Mouse (Mus musculus) hindbrain, postnatal 0 days (tissue): ENCODE measurements around the gene Slc25a34. TPM values are rescaled to one million over a fixed set of nuclear protein-coding genes. Genes with fewer than 3 reads are reported as not detected.

Source experiments
- ATAC-seq: fragments of 200-750 bp; cut with Nextera tagmentation; 2 replicates; pipeline ENCODE4 v1.8.0; 2017; ENCODE audit warnings: mild to moderate bottlenecking, moderate TSS enrichment, moderate library complexity
- DNase-seq: peaks from one replicate; pipeline ENCODE4 v3.0.0-alpha.2; 2015; ENCODE audit warnings: low spot score
- H3K27ac ChIP-seq: fragments of 300-500 bp; sonication (generic); 2 replicates; pipeline ENCODE4 v1.5.1; 2014; ENCODE audit warnings: mild to moderate bottlenecking
- H3K27me3 ChIP-seq: fragments of 300-500 bp; sonication (generic); 2 replicates; pipeline ENCODE4 v1.6.1; 2014; ENCODE audit warnings: low read length, mixed read lengths; ENCODE audit not compliant: insufficient read depth
- H3K36me3 ChIP-seq: fragments of 300-500 bp; sonication (generic); 2 replicates; pipeline ENCODE4 v1.6.1; 2014; ENCODE audit warnings: low read length, mixed read lengths; ENCODE audit not compliant: insufficient read depth
- H3K4me1 ChIP-seq: fragments of 300-500 bp; sonication (generic); 2 replicates; pipeline ENCODE4 v1.6.1; 2014; ENCODE audit warnings: antibody characterized with exemption, low read length, mixed read lengths; ENCODE audit not compliant: insufficient read depth
- H3K4me2 ChIP-seq: fragments of 300-500 bp; sonication (generic); 2 replicates; pipeline ENCODE4 v1.6.1; 2014; ENCODE audit warnings: low read depth, mild to moderate bottlenecking, low read length, moderate library complexity, mixed read lengths
- H3K4me3 ChIP-seq: fragments of 300-500 bp; sonication (generic); 2 replicates; pipeline ENCODE4 v1.5.1; 2014; ENCODE audit warnings: low read length
- H3K9ac ChIP-seq: fragments of 300-500 bp; sonication (generic); replicated peaks from 2 replicates; pipeline ENCODE4 v1.6.1; 2014; ENCODE audit warnings: mild to moderate bottlenecking, low read length, moderate library complexity, mixed read lengths
- H3K9me3 ChIP-seq: fragments of 300-500 bp; sonication (generic); 2 replicates; pipeline ENCODE4 v1.6.1; 2016; ENCODE audit warnings: low read length, mixed read lengths
- CTCF ChIP-seq: IDR thresholded peaks from 2 replicates; pipeline ENCODE4 v1.5.1; 2016; ENCODE audit warnings: antibody characterized with exemption, control low read depth, low read depth
- WGBS: fragments of 180-500 bp; shearing (Covaris S2); extraction: QIAGEN DNeasy Blood & Tissue Kit; methylation state at CpG from one replicate; pipeline ENCODE4 v1.1.7; 2014; 5-methylcytosine and 5-hydroxymethylcytosine counted together
- polyA plus RNA-seq: library from polyadenylated mRNA; unstranded; fragments of >200 nt; fragmentation: Nextera tagmentation; extraction: Ambion mirVana; gene quantifications from 2 replicates; pipeline ENCODE4 v1.2.1, GENCODE M21; 2015
- total RNA-seq: library from RNA; depleted of rRNA; stranded (reverse); fragments of >200 nt; gene quantifications from 2 replicates; pipeline ENCODE4 v1.2.3, GENCODE M21; 2014

Gene Slc25a34
- total and polyA plus RNA-seq, 2 experiments from 2014 or later, result 3.6 to 18.1 TPM

DNA sequence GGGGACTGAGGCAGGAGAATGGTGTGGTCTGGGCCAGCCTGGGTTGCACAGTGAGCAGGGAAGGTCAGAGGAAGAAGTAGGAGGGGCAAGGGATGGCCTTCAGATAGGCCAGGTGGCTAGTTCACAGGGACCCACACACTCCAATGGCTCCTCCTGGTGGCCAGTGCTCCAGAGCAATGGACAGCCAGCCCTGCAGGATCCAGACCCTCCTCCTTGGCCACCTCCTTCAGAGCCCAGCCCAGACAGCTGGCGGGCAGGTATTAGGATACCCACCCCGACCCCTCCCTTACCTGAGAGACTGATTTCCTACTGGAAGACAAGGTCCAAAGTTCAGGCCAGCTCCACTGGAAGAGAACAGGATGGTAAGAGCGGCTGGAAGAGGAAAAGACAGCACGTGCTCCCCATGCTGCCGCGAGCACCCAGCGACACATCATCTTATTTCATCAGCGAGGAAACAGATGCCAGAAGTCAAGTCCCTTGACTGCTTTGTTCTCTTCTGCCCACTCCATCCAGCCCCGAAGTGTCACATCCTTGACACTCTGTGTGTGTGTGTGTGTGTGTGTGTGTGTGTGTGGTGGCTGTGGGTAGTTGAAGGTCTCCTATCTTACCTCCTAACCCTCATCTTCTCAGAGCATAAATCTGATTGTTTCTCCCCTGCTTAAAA, 27.9 kb downstream of the Slc25a34 start:
- WGBS, result 80% methylated on average over 9 of the region's 9 CpGs
- H3K9ac ChIP-seq, result no peak overlapping the region
- DNase-seq (no peak), ATAC-seq (no peak)
- no peaks in the 10 kb centered on the region for H3K27me3 ChIP-seq
- H3K9me3 ChIP-seq, result no peaks in the 10 kb centered on the region
- no peaks in the 10 kb centered on the region for H3K4me1 ChIP-seq
- H3K4me2 ChIP-seq, result no peak overlapping the region
- H3K36me3 ChIP-seq, result no peaks in the 10 kb centered on the region
- H3K4me3 ChIP-seq, result no peak overlapping the region
- TF ChIP-seq CTCF, result peak; percentile 39
- no peak overlapping the region for H3K27ac ChIP-seq

DNA sequence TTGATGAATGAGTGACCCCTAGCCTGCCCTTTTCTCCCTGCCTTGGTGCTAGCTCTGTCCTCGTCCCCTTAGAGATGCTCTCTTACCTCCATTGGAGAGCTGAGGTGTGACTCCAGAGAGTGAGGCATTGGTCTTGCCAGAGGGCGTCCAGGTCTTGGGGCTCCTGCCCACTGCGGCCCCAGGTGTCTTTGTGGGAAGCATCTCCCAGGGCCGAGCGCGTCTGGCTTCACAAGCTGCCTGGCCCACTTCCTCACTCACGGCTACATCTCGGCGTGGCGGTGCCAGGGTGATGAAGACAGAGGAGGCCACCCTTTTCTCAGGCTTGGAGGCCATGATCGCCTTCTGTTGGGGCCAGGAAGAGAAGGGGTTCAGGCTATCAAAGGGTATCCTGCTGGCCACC, 28.5 kb downstream of the Slc25a34 start:
- no peak overlapping the region for H3K4me2 ChIP-seq
- H3K4me3 ChIP-seq, result no peak overlapping the region
- no peak overlapping the region for H3K9ac ChIP-seq
- H3K36me3 ChIP-seq, result no peaks in the 10 kb centered on the region
- H3K27ac ChIP-seq, result no peak overlapping the region
- no peaks in the 10 kb centered on the region for H3K9me3 ChIP-seq
- no peak for TF ChIP-seq CTCF
- ATAC-seq (no peak), DNase-seq (no peak)
- H3K27me3 ChIP-seq, result no peaks in the 10 kb centered on the region
- no peaks in the 10 kb centered on the region for H3K4me1 ChIP-seq
- 94% methylated on average over 11 of the region's 11 CpGs for WGBS

DNA sequence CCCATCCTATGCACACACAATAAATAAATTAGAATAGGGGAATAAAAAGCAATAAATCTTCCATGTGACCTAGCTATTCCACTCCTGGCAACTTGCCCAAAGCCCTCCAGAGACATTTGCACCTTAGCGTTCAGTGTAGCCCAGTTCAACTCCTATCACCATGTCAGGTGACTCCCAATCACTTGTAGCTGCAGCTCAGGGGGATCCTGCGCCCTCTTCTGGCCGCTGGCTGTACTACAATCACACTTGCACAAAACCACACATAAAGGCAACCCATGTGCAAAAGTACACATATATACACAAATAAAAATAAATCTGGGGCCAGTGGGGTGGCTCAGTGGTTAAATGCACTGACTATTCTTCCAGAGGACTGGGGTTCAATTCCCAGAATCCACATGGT, 32.1 kb downstream of the Slc25a34 start:
- Histone ChIP-seq H3K27ac (no peak overlapping the region), H3K9me3 (no peaks in the 10 kb centered on the region), H3K27me3 (no peaks in the 10 kb centered on the region), H3K4me2 (no peak overlapping the region), H3K9ac (no peak overlapping the region), H3K36me3 (no peaks in the 10 kb centered on the region), H3K4me1 (no peaks in the 10 kb centered on the region), H3K4me3 (no peak overlapping the region)
- no peak for ATAC-seq
- peak; percentile 80 for TF ChIP-seq CTCF
- DNase-seq, result peak; percentile 39
- 22% methylated on average over 3 of the region's 3 CpGs for WGBS

DNA sequence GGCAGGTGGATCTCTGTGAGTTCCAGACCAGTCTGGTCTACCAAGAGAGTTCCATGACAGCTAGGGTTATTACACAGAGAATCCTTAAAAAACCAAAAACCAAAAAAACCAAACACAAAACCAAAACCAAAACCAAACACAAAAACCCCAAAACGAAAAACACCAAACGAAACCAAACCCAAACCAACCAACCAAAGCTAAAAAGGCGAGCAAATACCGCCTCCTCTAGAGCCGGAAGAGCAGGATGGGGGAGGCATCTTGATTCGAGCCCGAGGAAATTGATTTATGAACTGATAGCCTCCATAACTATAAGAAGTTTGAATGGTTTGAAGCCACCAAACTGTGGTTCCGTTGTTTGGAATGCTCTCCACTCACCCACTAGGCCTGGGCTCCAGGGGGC, 39.7 kb downstream of the Slc25a34 start:
- no peaks in the 10 kb centered on the region for H3K9me3 ChIP-seq

DNA sequence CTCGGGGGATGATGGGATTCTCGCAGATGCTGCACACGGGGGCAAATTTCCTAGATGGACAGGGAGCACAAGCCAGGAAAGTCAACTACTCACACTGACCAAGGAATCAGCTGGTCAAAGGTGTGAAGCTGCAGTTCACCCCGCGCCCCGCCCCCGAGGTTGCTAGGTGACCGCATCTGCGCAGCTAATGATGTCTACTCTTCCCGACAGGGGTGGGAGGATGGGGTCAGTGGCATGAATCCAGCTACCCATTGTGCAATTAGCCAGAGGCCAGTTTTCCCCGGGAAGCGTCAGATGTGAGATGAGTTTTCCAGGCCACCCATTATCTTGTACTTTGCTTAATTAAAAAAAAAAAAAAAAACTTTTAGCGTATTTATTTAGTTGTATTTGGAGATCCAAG, 42.6 kb downstream of the Slc25a34 start:
- H3K9me3 ChIP-seq, result no peaks in the 10 kb centered on the region
- H3K4me3 ChIP-seq, result no peak overlapping the region
- DNase-seq, result no peak
- no peak for ATAC-seq
- H3K9ac ChIP-seq, result no peak overlapping the region
- H3K27ac ChIP-seq, result no peak overlapping the region
- no peaks in the 10 kb centered on the region for H3K27me3 ChIP-seq
- H3K4me1 ChIP-seq, result no peaks in the 10 kb centered on the region
- no peaks in the 10 kb centered on the region for H3K36me3 ChIP-seq
- 69% methylated on average over 13 of the region's 13 CpGs for WGBS
- no peak for TF ChIP-seq CTCF
- no peak overlapping the region for H3K4me2 ChIP-seq

More for the DNA sequence above, 39.7 kb downstream of the Slc25a34 start:
- no peak overlapping the region for H3K9ac ChIP-seq
- no peaks in the 10 kb centered on the region for H3K36me3 ChIP-seq
- WGBS, result 91% methylated on average over 8 of the region's 8 CpGs
- DNase-seq, result no peak
- no peak for ATAC-seq
- no peaks in the 10 kb centered on the region for H3K4me1 ChIP-seq
- no peak overlapping the region for H3K4me3 ChIP-seq
- no peak overlapping the region for H3K4me2 ChIP-seq
- no peak overlapping the region for H3K27ac ChIP-seq
- no peak for TF ChIP-seq CTCF
- H3K27me3 ChIP-seq, result no peaks in the 10 kb centered on the region

DNA sequence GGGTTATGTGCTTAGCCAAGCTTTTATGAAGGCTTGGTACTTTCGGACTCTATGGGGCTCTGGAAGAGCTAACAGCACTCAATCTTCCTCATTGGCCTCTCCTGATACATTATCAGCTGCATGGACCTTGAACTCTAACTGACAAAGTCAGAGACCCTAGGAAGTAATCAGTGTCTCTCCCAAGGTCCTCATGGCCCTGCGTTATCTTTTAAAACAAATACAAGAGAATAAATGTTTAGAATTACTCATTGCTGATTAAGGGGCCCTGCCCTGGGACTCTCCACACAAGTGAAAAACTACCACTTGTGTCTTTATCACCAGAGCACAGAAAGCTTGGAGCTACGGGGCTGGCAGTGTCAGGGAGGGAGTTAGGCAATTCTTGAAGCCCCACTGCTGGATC, 44.8 kb downstream of the Slc25a34 start:
- DNase-seq (no peak), ATAC-seq (no peak)
- Histone ChIP-seq H3K4me1 (no peaks in the 10 kb centered on the region), H3K27me3 (no peaks in the 10 kb centered on the region), H3K9me3 (no peaks in the 10 kb centered on the region), H3K9ac (no peak overlapping the region), H3K36me3 (no peaks in the 10 kb centered on the region), H3K4me3 (no peak overlapping the region), H3K4me2 (no peak overlapping the region), H3K27ac (no peak overlapping the region)
- TF ChIP-seq CTCF, result no peak
- WGBS, result 85% methylated on average over 3 of the region's 3 CpGs

DNA sequence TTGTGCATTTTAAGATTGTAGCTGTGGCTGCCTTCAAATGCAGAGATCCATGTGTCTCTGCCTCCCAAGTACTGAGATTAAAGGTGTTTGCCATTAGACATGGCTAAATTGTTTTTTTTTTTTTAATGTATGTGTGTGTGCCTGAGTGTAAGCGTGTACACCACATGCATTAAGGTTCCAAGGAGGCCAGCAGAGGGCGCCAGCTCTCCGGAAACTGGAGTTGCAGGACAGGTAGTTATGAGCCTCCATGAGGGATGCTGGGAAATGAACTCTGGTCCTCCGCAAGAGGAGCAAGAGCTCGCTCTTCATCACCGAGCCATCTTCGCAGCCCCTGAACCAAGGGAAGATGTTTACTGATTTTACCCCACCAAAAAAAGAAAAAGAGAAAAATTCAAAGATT, 46.7 kb downstream of the Slc25a34 start:
- no peak overlapping the region for H3K4me3 ChIP-seq
- H3K9ac ChIP-seq, result no peak overlapping the region
- H3K9me3 ChIP-seq, result no peaks in the 10 kb centered on the region
- H3K27me3 ChIP-seq, result no peaks in the 10 kb centered on the region
- H3K4me1 ChIP-seq, result no peaks in the 10 kb centered on the region
- TF ChIP-seq CTCF, result peak; percentile 32; the same call in 1 of the 2 replicates
- DNase-seq (peak; percentile 20), ATAC-seq (no peak)
- H3K4me2 ChIP-seq, result no peak overlapping the region
- no peak overlapping the region for H3K27ac ChIP-seq
- WGBS, result 92% methylated on average over 7 of the region's 7 CpGs
- H3K36me3 ChIP-seq, result no peaks in the 10 kb centered on the region
